Mouse (Mus musculus): ENCODE measurements around the gene Fitm2. TPM values are rescaled to one million over a fixed set of nuclear protein-coding genes. Genes with fewer than 3 reads are reported as not detected.

Fitm2 gene
- 41.0 and 44.1 TPM in 2 replicates for polyA plus RNA-seq (2012; rRNA removed)

DNA sequence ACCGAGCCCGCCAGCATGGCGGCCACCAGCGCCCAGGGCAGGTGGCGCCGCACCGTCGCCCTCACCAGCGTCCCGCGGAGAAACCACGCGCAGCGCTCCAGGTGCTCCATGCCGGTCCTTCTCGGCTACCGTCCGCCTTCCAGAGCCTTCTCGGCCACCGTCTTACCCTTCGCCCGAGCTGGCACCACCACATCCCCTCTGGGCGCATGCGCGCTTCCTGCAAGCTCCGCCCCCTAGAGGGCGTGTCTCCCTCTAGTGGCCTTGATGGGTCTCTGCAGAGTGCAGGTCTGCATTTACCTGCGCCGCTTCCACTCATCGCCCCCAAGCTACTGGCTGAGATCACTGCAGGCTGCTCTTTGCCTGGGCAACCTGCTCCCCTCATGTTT lies at the start of gene Fitm2:
TSS of gene Fitm2 (minus strand) at position 164 of the 386 bp plus-strand sequence.
- DNase-seq (ENCODE audit: low read depth), result no peak

- no peak for DNase-seq (ENCODE audit: low read depth)
Observed at GRCm38 (mm10) chr2:163506300-163507004, 34.0 kb upstream of the Fitm2 start, which contains the start of gene Hnf4a. Gene Hnf4a (plus strand): TSS chr2:163506808.

- no peak for DNase-seq (ENCODE audit: low read depth)
Observed at GRCm38 (mm10) chr2:163503191-163503590, 30.8 kb upstream of the Fitm2 start.

GRCm38 (mm10) chr2:163502219-163502618 lies 29.8 kb upstream of the Fitm2 start:
- no peak for DNase-seq (ENCODE audit: low read depth)

GRCm38 (mm10) chr2:163494456-163494855 lies 22.0 kb upstream of the Fitm2 start:
- no peak for DNase-seq (ENCODE audit: low read depth)

- no peak for DNase-seq (ENCODE audit: low read depth)
Observed at GRCm38 (mm10) chr2:163493976-163494375, 21.5 kb upstream of the Fitm2 start.

DNA sequence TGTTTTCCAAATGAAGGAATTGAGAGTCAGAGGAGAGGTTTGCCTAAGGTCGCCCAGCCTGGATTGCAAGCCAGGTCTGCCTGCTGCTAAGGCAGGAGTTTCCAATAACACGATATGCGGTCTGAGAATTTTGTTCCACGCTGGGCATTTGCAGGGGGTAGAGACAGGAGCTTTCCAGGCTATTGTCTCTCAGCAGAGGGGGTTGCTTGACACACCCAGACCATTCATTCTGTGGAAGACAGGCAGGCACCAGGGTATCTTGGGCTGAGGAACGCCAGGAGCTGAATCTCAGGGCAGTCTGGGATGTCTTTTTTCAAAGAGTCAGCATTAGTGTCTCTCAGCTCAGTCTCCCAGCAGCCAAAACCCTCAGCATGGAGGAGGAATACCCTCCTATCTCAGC lies 20.6 kb upstream of the Fitm2 start:
- no peak for DNase-seq (ENCODE audit: low read depth)

- no peak for DNase-seq (ENCODE audit: low read depth)
Observed at GRCm38 (mm10) chr2:163492018-163492417, 19.6 kb upstream of the Fitm2 start, which contains the start of gene R3hdml. Gene R3hdml (plus strand): TSS chr2:163492318.

DNA sequence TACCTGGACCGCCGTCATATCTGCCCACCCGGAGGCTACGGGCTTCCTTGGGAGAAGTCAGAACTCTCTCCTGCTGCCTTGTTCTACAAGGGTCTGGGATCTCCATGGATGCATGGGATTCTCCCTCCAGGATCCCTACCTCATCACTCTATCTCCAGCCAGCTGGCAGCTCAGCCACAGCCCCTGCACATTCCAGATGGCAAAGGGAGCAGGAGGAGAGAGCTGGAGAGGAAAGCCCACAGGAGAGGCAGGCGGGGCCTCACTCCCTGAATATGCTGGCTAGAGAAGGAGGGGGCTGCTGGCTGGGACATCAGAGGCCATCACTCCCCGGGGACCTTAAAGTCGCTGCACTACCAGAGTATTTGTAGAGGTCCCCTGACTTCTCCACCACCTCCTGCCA lies 18.9 kb upstream of the Fitm2 start:
- no peak for DNase-seq (ENCODE audit: low read depth)

GRCm38 (mm10) chr2:163490656-163491055 lies 18.2 kb upstream of the Fitm2 start:
- no peak for DNase-seq (ENCODE audit: low read depth)

- DNase-seq (ENCODE audit: low read depth), result no peak
Observed at GRCm38 (mm10) chr2:163489725-163490291, 17.4 kb upstream of the Fitm2 start.

DNA sequence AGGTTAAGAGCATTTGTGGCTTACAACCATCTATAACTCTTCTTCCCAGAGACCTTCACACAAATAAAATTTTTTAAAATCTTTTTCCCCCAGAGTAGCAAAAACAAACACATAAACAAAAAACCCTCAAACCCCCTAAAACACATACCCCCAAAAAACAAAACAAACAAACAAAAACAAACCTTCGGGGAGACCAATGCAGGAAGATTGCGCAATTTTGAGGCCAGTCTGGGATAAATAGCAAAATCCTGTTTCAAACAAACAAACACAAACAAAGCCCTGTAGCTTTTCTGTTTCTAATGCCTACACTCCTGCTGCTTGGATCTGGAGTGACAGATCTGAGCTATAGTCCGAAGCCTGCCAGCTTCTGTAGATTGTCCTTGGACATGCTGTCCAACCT lies 14.9 kb upstream of the Fitm2 start:
- DNase-seq (ENCODE audit: low read depth), result no peak

DNA sequence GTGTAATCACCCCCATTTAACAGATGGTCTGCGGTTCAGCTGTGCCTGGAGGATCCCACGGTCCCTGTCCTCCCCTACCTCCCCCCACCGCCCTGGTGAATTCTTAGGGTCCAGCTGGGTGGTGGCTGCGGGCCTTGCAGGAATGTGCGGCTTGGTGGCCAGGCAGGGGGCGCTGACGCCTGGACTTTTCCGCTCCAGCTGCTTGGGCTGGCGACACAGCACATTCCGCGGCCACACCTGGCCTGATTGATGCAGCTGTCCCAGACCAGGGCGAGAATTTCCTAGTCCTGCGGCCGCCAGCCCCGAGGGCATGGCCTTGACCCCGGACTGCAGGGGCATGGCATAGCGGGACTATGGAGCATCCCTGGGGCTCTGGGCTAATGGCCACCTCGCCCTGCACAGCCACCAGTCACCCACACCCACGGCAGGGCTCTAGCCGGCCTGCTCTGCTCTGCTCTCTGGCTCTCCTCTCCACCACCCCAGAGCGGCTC lies 9.2 kb upstream of the Fitm2 start:
- DNase-seq (ENCODE audit: low read depth), result no peak

GRCm38 (mm10) chr2:163480191-163480825 lies 7.9 kb upstream of the Fitm2 start:
- DNase-seq (ENCODE audit: low read depth), result no peak

- DNase-seq (ENCODE audit: low read depth), result peak; percentile 97
Observed at GRCm38 (mm10) chr2:163471710-163472465, 541 bp downstream of the Fitm2 start.

GRCm38 (mm10) chr2:163471136-163471535 lies 1.3 kb downstream of the Fitm2 start:
- no peak for DNase-seq (ENCODE audit: low read depth)

DNA sequence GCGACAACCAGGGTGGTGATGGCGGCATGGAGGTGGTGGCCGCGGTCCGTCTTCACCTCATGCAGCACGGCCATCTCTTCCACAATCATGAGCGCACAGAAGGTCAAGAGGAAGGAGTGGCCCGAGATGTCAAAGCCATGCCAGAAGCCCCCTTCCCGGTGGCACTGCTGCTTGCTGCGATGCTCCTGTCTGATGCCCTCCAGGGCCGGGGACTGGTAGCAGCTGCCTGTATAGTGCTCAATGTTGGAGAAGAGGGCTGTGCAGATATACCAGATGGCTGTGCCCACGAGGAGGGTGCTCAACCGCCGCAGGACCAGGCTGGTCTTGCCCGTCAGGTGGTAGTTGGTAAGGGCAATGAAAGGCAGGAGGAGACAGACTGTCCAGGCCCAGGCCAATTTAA lies 2.7 kb downstream of the Fitm2 start:
- no peak for DNase-seq (ENCODE audit: low read depth)

DNA sequence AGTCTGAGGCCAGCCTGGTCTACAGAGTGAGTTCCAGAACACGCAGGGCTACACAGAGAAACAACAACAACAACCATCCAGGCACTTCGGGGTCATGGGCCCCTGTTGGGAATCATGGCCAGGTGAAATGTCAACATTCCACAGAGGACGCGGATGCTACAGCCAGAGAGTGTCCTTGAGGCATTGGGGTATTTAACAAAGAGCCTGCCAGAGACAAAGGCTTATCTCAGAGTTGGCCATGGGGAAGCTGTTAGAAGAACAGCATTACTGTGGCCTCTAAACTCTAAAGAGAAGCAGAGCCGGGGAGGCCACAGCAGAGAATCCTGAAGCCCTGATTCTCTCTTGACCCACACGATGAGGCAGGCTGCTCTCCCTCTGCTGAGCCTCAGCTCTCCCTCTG lies 3.6 kb downstream of the Fitm2 start:
- DNase-seq (ENCODE audit: low read depth), result no peak

GRCm38 (mm10) chr2:163467585-163467984 lies 4.8 kb downstream of the Fitm2 start:
- DNase-seq (ENCODE audit: low read depth), result no peak

DNA sequence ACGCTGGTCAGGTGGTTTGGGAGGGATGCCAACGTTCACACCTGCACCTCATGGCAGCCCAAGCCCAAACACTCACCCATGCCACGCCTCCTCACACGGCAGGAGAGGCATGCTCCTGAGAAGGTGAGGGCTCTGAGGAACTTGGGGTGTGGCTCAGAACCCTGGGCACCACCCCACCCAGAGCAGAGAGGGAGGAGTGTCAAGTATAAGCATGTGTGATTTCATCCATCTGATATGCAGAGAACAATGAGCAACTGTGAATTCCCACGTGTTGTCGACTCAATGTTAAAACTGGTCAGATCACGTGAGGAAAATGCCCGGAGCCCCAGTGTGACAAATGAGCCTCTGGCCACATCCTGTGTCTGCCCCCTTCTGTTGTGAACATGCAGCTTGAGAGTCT lies 5.7 kb downstream of the Fitm2 start:
- no peak for DNase-seq (ENCODE audit: low read depth)

GRCm38 (mm10) chr2:163464562-163464961 lies 7.9 kb downstream of the Fitm2 start:
- no peak for DNase-seq (ENCODE audit: low read depth)

DNA sequence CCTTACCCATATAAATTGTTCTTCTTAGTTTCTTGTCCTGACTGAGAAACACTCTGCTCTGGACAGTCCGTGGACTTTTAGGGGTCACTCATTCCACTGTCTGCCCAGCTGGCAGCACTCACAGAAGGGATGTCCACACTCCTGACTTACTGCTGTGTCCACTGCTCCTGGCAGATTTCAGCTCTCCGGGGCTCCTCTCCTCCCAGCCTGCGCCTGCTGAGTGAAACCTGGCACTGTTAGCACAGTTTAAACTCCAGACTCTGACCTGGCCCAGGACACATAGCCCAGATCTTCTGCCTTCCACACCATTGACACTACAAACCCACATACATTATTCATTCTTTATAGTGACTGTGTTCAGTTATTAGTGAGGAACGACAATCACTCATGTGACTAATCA lies 8.4 kb downstream of the Fitm2 start:
- no peak for DNase-seq (ENCODE audit: low read depth)

Measured in gonadal fat pad, adult 2 months (tissue).